17 mouse cellular contexts compared by ENCODE assay signal in the genomic region with DNA sequence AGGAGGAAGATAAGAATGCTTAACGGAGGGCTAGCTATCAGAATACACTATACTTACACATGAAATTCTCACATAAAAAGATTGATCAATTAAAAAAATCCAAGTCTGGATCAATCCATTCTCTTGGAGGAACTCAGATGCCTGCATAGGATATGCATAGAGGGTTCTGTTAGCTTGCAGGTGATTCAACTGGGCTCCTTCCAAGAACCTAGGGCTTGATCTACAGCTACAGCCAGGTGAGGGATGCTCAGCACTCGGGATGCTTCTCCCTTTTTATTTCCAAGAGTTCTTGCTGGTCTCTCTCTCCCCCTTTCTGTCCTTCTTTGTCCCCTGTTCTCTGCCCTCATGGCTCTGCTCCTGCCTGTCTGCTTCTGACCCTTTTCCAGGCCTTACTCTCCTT.
DNase-seq lines count a peak whose midpoint lies in the region; ATAC-seq lines count a peak whose summit lies in the region.
"Had no signal": no experiment of that assay in that cellular context is flagged by ENCODE, and none has a peak within 500 bp of the region (broad histone marks: within the 10 kb centered on the region; RNA-seq: fewer than 3 reads in every experiment).

No protein-coding gene starts in this region.

- no peaks in the 10 kb centered on the region for H3K4me1 ChIP-seq in forebrain, embryonic 13.5 days
- H3K4me1 ChIP-seq: embryonic facial prominence, embryonic 10.5 days; embryonic facial prominence, embryonic 12.5 days had no signal

- peak; percentile 65 for DNase-seq in cerebellum, adult 9-10 months
- DNase-seq in cerebellum, postnatal 14 days: peak; percentile 22 to 59
- no peak for DNase-seq in cerebellum, postnatal 4 days (ENCODE audit: low spot score in 2 of 2)
- peak; percentile 56 for DNase-seq in heart, adult 11 months
- DNase-seq in heart, adult 8-10 months (ENCODE audit: low spot score): no peak
- DNase-seq: adrenal gland, adult 2 months; adrenal gland, postnatal 10 days; adrenal gland, postnatal 25 days; cerebellum, adult 11-12 months; cerebellum, postnatal 36 days; gastrocnemius, adult 2 months had no signal

- H3K27me3 ChIP-seq in forebrain, embryonic 13.5 days: no peaks in the 10 kb centered on the region
- H3K27me3 ChIP-seq: embryonic facial prominence, embryonic 12.5 days had no signal

- no peak for ATAC-seq in cerebellum, adult (ENCODE audit: insufficient number of reproducible peaks, low FRiP score, low TSS enrichment)
- ATAC-seq in forebrain, embryonic 13.5 days: no peak
- ATAC-seq: forebrain, embryonic 14.5 days; forebrain, embryonic 16.5 days had no signal

- 80% methylated on average over 2 of the region's 2 CpGs for WGBS in forebrain, embryonic 13.5 days

- H3K36me3 ChIP-seq in forebrain, embryonic 13.5 days (ENCODE audit: poor library complexity, severe bottlenecking): no peaks in the 10 kb centered on the region
- H3K36me3 ChIP-seq: embryonic facial prominence, embryonic 10.5 days; embryonic facial prominence, embryonic 12.5 days had no signal

- no peaks in the 10 kb centered on the region for H3K9me3 ChIP-seq in forebrain, embryonic 13.5 days (replicated peaks)
- H3K9me3 ChIP-seq: embryonic facial prominence, embryonic 10.5 days; embryonic facial prominence, embryonic 12.5 days had no signal

- H3K4me2 ChIP-seq in forebrain, embryonic 13.5 days: no peak overlapping the region
- H3K4me2 ChIP-seq: embryonic facial prominence, embryonic 12.5 days had no signal

- H3K9ac ChIP-seq in forebrain, embryonic 13.5 days: no peak overlapping the region
- H3K9ac ChIP-seq: embryonic facial prominence, embryonic 12.5 days had no signal

- H3K27ac ChIP-seq in forebrain, embryonic 13.5 days: no peak overlapping the region
- H3K27ac ChIP-seq: embryonic facial prominence, embryonic 10.5 days; embryonic facial prominence, embryonic 12.5 days; gastrocnemius, adult 2 months had no signal

- H3K4me3 ChIP-seq in forebrain, embryonic 13.5 days: no peak overlapping the region
- H3K4me3 ChIP-seq: embryonic facial prominence, embryonic 10.5 days; embryonic facial prominence, embryonic 12.5 days; gastrocnemius, adult 2 months had no signal

Comparison
In these comparisons a context has a peak if more than half of its experiments do, and no peak if none do; other contexts are left out.
1. DNase-seq: peak in cerebellum, adult 9-10 months (single experiment), cerebellum, postnatal 14 days (2 of 2) and heart, adult 11 months (single experiment); none in cerebellum, postnatal 4 days (0 of 2) and heart, adult 8-10 months (single experiment).